12 mouse cellular contexts compared by ENCODE assay signal in the genomic region with DNA sequence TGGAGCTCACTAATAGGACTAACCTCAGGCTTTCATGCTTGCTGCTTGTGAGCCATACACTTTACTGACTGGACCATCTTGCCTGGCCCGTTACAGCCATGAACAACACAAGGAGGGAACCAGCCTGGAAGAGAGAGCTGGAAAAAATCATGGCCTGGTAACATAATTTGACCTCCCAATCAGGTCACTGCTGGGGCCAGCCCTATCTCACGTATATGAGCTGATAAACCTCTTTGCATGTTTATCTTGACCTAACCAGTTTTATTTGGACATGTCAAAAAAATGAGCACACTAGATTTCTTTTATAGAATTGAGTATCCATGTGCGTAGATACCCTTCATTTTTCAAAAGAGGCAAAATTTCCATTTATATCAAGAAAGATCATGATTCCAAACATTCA.
"Had no signal": no experiment of that assay in that cellular context is flagged by ENCODE, and none has a peak within 500 bp of the region (broad histone marks: within the 10 kb centered on the region; RNA-seq: fewer than 3 reads in every experiment).

No protein-coding gene starts in this region.

- ATAC-seq: liver, embryonic 12.5 days had no signal

- DNase-seq: lung, postnatal 10 days; lung, postnatal 4 days; midbrain, embryonic 14.5 days; right cerebral cortex, postnatal 14 days; thymus, adult 2 months; thymus, postnatal 25 days; thymus, postnatal 4 days had no signal

- H3K4me1 ChIP-seq: liver, embryonic 12.5 days; megakaryocyte, embryonic 14.5 days; neural tube, embryonic 12.5 days had no signal

- H3K4me2 ChIP-seq: liver, embryonic 12.5 days; lung, embryonic 14.5 days; neural tube, embryonic 12.5 days had no signal

- H3K27me3 ChIP-seq: liver, embryonic 12.5 days; megakaryocyte, embryonic 14.5 days; neural tube, embryonic 12.5 days had no signal

- H3K9ac ChIP-seq: liver, embryonic 12.5 days; liver, embryonic 14.5 days; lung, embryonic 14.5 days; neural tube, embryonic 12.5 days had no signal

- H3K9me3 ChIP-seq: liver, embryonic 12.5 days; megakaryocyte, embryonic 14.5 days; neural tube, embryonic 12.5 days had no signal

- H3K27ac ChIP-seq: liver, embryonic 12.5 days; liver, embryonic 14.5 days; neural tube, embryonic 12.5 days had no signal

- H3K36me3 ChIP-seq: liver, embryonic 12.5 days; neural tube, embryonic 12.5 days had no signal

- H3K4me3 ChIP-seq: liver, embryonic 12.5 days; megakaryocyte, embryonic 14.5 days; neural tube, embryonic 12.5 days had no signal
